Mouse (Mus musculus): ENCODE data around the gene Elmo2.

- no peak for TF ChIP-seq ZC3H11A (IDR thresholded peaks at IDR 0.05; ENCODE audit: borderline replicate concordance, low read depth, low read length)
- no peak for TF ChIP-seq MAFK (IDR thresholded peaks at IDR 0.05; ENCODE audit: insufficient read depth, low read depth, low read length)
- no peak for TF ChIP-seq HCFC1 (IDR thresholded peaks at IDR 0.05; ENCODE audit: borderline replicate concordance, insufficient read depth, low read length)
- TF ChIP-seq ZNF384 (IDR thresholded peaks at IDR 0.05; ENCODE audit: low read depth, low read length), result no peak
Measured at GRCm38 (mm10) chr2:165279351-165279750, 46.9 kb downstream of the Elmo2 start.
